Mouse (Mus musculus) G1E (cell line): Measurements from ENCODE around the gene Hoxa7. TPM values are rescaled to one million over a fixed set of nuclear protein-coding genes. Genes with fewer than 3 reads are reported as not detected.

Experiments used
- ATAC-seq: 2 replicates; pipeline ENCODE4 v1.8.0; 2016; ENCODE audit warnings: mild to moderate bottlenecking; ENCODE audit not compliant: insufficient number of reproducible peaks, poor library complexity, low FRiP score, severe bottlenecking; ENCODE audit errors: extremely low read depth
- DNase-seq: peaks from one replicate; pipeline ENCODE4 v3.0.0; 2012; ENCODE audit warnings: low spot score
- H3K27me3 ChIP-seq: 2 replicates; pipeline ENCODE4 v1.6.1; 2012; ENCODE audit warnings: mild to moderate bottlenecking, low read length, inconsistent platforms; ENCODE audit not compliant: insufficient read depth
- H3K36me3 ChIP-seq: replicated peaks from 2 replicates; pipeline ENCODE3; 2012; ENCODE audit warnings: mild to moderate bottlenecking, inconsistent platforms
- H3K4me1 ChIP-seq: 2 replicates; pipeline ENCODE4 v1.6.1; 2012; ENCODE audit warnings: low read depth, low read length, inconsistent platforms, mixed read lengths; ENCODE audit not compliant: insufficient read depth
- H3K4me3 ChIP-seq: 2 replicates; pipeline ENCODE4 v1.5.1; 2012; ENCODE audit warnings: low read depth, mild to moderate bottlenecking, inconsistent platforms, low read length, moderate library complexity, mixed read lengths
- H3K9me3 ChIP-seq: replicated peaks from 2 replicates; pipeline ENCODE4 v1.6.1; 2012; ENCODE audit warnings: inconsistent platforms
- CTCF ChIP-seq: IDR thresholded peaks from 2 replicates; pipeline ENCODE4 v1.5.1; 2012; ENCODE audit warnings: low read depth, low read length, inconsistent platforms, mixed read lengths
- GATA1 ChIP-seq: IDR thresholded peaks from 2 replicates; pipeline ENCODE4 v1.6.1; 2012; ENCODE audit warnings: borderline replicate concordance, low read length, inconsistent platforms, mixed read lengths
- GATA2 ChIP-seq: IDR thresholded peaks from 2 replicates; pipeline ENCODE4 v1.6.1; 2012; ENCODE audit warnings: low read depth, low read length, inconsistent platforms, borderline replicate concordance
- POLR2AphosphoS5 ChIP-seq: IDR thresholded peaks from 2 replicates; pipeline ENCODE4 v1.6.1; 2012; ENCODE audit warnings: low read depth, low read length, inconsistent platforms; ENCODE audit not compliant: insufficient replicate concordance
- TAL1 ChIP-seq: conservative IDR thresholded peaks from 2 replicates; pipeline ENCODE4 v1.6.1; 2012; ENCODE audit warnings: low read depth, low read length, inconsistent platforms, mixed read lengths
- polyA plus RNA-seq: library from polyadenylated mRNA; stranded (reverse); fragments of >175 nt; gene quantifications from 2 replicates; pipeline ENCODE4 v1.2.3, GENCODE M21; 2012
- total RNA-seq, 2 experiments: library from RNA; stranded (forward) in 1 of 2; stranded (reverse) in 1 of 2; fragments of 200-1000 nt in 1 of 2; fragments of >200 nt in 1 of 2; fragmentation: Nextera tagmentation in 1 of 2; gene quantifications; 2 replicates each; pipeline ENCODE4 v1.2.3; 2014 to 2017

Gene Hoxa7
- total and polyA plus RNA-seq, 3 experiments = 0.11 to 0.66 TPM; not detected in 1

GRCm38 (mm10) chr6:52266666-52266985, 45.0 kb upstream of the Hoxa7 start:
- peaks cover 35% of the 10 kb centered on the region for H3K27me3 ChIP-seq

GRCm38 (mm10) chr6:52265913-52266665, 44.4 kb upstream of the Hoxa7 start:
- no peaks in the 10 kb centered on the region for H3K36me3 ChIP-seq
- peaks cover 1% of the 10 kb centered on the region; the same call in 1 of the 2 replicates for H3K9me3 ChIP-seq
- no peak for TF ChIP-seq CTCF
- no peak for TF ChIP-seq GATA1
- no peak for TF ChIP-seq GATA2
- TF ChIP-seq POLR2AphosphoS5 = no peak
- TF ChIP-seq TAL1 = no peak
- H3K27me3 ChIP-seq = peaks cover 35% of the 10 kb centered on the region
- no peak for DNase-seq
- H3K4me1 ChIP-seq = no peaks in the 10 kb centered on the region
- ATAC-seq = no peak
- no peak overlapping the region for H3K4me3 ChIP-seq

More at GRCm38 (mm10) chr6:52266666-52266985, 45.0 kb upstream of the Hoxa7 start:
- Histone ChIP-seq H3K9me3 (no peaks in the 10 kb centered on the region), H3K36me3 (no peaks in the 10 kb centered on the region), H3K4me1 (no peaks in the 10 kb centered on the region), H3K4me3 (no peak overlapping the region)
- TF ChIP-seq CTCF (no peak), GATA2 (no peak), POLR2AphosphoS5 (no peak), GATA1 (no peak), TAL1 (no peak)
- ATAC-seq (no peak), DNase-seq (no peak)

GRCm38 (mm10) chr6:52265306-52265912, 43.8 kb upstream of the Hoxa7 start:
- no peaks in the 10 kb centered on the region for H3K4me1 ChIP-seq
- no peaks in the 10 kb centered on the region for H3K36me3 ChIP-seq
- DNase-seq (no peak), ATAC-seq (no peak)
- peaks cover 35% of the 10 kb centered on the region for H3K27me3 ChIP-seq
- no peak for TF ChIP-seq GATA2
- no peak for TF ChIP-seq POLR2AphosphoS5
- TF ChIP-seq TAL1 = no peak
- TF ChIP-seq GATA1 = no peak
- no peak for TF ChIP-seq CTCF
- no peak overlapping the region for H3K4me3 ChIP-seq
- peaks cover 5% of the 10 kb centered on the region for H3K9me3 ChIP-seq

- peaks cover 32% of the 10 kb centered on the region for H3K27me3 ChIP-seq
- H3K36me3 ChIP-seq = no peaks in the 10 kb centered on the region
- TF ChIP-seq POLR2AphosphoS5 (no peak), GATA2 (no peak), GATA1 (no peak), TAL1 (no peak), CTCF (no peak)
- ATAC-seq (no peak), DNase-seq (no peak)
- H3K4me3 ChIP-seq = no peak overlapping the region
- H3K9me3 ChIP-seq = peaks cover 12% of the 10 kb centered on the region
- no peaks in the 10 kb centered on the region for H3K4me1 ChIP-seq
These were observed 42.6 kb upstream of the Hoxa7 start for GRCm38 (mm10) chr6:52264106-52264790.

- peaks cover 30% of the 10 kb centered on the region for H3K27me3 ChIP-seq
- DNase-seq = no peak
- no peak overlapping the region for H3K4me3 ChIP-seq
- ATAC-seq = no peak
- no peak for TF ChIP-seq CTCF
- TF ChIP-seq GATA2 = no peak
- TF ChIP-seq GATA1 = no peak
- TF ChIP-seq POLR2AphosphoS5 = no peak
- no peak for TF ChIP-seq TAL1
- no peaks in the 10 kb centered on the region for H3K4me1 ChIP-seq
- no peaks in the 10 kb centered on the region for H3K36me3 ChIP-seq
- peaks cover 12% of the 10 kb centered on the region for H3K9me3 ChIP-seq
These were observed 41.6 kb upstream of the Hoxa7 start for GRCm38 (mm10) chr6:52263321-52263585.

- Histone ChIP-seq H3K4me3 (no peak overlapping the region), H3K4me1 (no peaks in the 10 kb centered on the region), H3K27me3 (peaks cover 28% of the 10 kb centered on the region), H3K9me3 (peaks cover 12% of the 10 kb centered on the region), H3K36me3 (no peaks in the 10 kb centered on the region)
- ATAC-seq (no peak), DNase-seq (no peak)
- no peak for TF ChIP-seq TAL1
- no peak for TF ChIP-seq CTCF
- TF ChIP-seq GATA2 = no peak
These were observed 41.0 kb upstream of the Hoxa7 start for GRCm38 (mm10) chr6:52262463-52263320.
